Mouse (Mus musculus) kidney, adult 2 months (tissue): ENCODE measurements around the gene Bcl2l1.

ENCODE experiments used
- CTCF ChIP-seq: fragments of 200-500 bp; conservative IDR thresholded peaks from 2 replicates; pipeline ENCODE4 v1.5.1; 2011; ENCODE audit warnings: low read depth, mild to moderate bottlenecking, control low read depth, low read length, moderate library complexity, mixed read lengths; ENCODE audit not compliant: insufficient read depth, insufficient read length
- POLR2A ChIP-seq: fragments of 200-500 bp; IDR thresholded peaks from one replicate; pipeline ENCODE4 v1.6.1; 2011; ENCODE audit warnings: low read depth, low read length, control low read depth

- no peak for TF ChIP-seq POLR2A
- no peak for TF ChIP-seq CTCF
Observed at GRCm38 (mm10) chr2:152772231-152772630, 59.3 kb downstream of the Bcl2l1 start.
